ENCODE assay signal across 8 mouse cellular contexts in genomic region chr3:113629606-113630359, GRCm38 (mm10). TPM values are rescaled to one million over a fixed set of nuclear protein-coding genes. Genes with fewer than 3 reads are reported as not detected.
DNase-seq lines count a peak whose midpoint lies in the region; ATAC-seq lines count a peak whose summit lies in the region.

Gene Rnpc3 (minus strand): TSS chr3:113630149.

- peak; percentile 96 for ATAC-seq in inflammation-experienced regulatory T-cells, adult 6 months
- ATAC-seq in megakaryocyte-erythroid progenitor cell, adult 5-6 weeks (replicated peaks; ENCODE audit: low FRiP score, low TSS enrichment, poor library complexity, severe bottlenecking), result peak; percentile 86

- peak; percentile 95 to 99 for DNase-seq in adrenal gland, adult (ENCODE audit: inconsistent age in 2 of 2, low spot score in 1 of 2)
- DNase-seq in embryo, embryonic 10.5 days (ENCODE audit: low spot score), result peak; percentile 99
- peak; percentile 95 for DNase-seq in gastrocnemius, postnatal 14 days
- peak; percentile 93 to 97 for DNase-seq in left cerebral cortex, postnatal 10 days (ENCODE audit: extremely low spot score in 1 of 2, low spot score in 2 of 2)
- DNase-seq in right cerebral cortex, postnatal 25 days, result peak; percentile 94
- DNase-seq in urinary bladder, postnatal 4 days (ENCODE audit: low spot score in 2 of 2), result peak; percentile 90 to 96

- intact Hi-C loops in gastrocnemius, postnatal 14 days (cut with DNase I; ENCODE audit: low total_unique reads), result no loop called here
- intact Hi-C loops in left cerebral cortex, postnatal 10 days (cut with DNase I), result no loop called here

RNA-seq across cellular contexts. Expression of gene Rnpc3, which starts in this region (rescaled TPM):
- 1 to 10 TPM; 6.6 TPM for total RNA-seq in gastrocnemius, postnatal 14 days (2021)
- 10 to 100 TPM; 26.8 to 40.7 (median 33.2) TPM for polyA plus RNA-seq in inflammation-experienced regulatory T-cells, adult 6 months (2017; shearing (Covaris generic))
- total RNA-seq in left cerebral cortex, postnatal 10 days (2021), result 10 to 100 TPM; 27.8 to 30.4 TPM
- 45.1 and 54.8 TPM in 2 replicates for total RNA-seq in megakaryocyte-erythroid progenitor cell, adult 5-6 weeks (2014; fragmentation: Nextera tagmentation)
- total RNA-seq in megakaryocyte-erythroid progenitor cell, adult 5-6 weeks (2017), result 66.0 and 100 TPM in 2 replicates

Comparison
In these comparisons a context has a peak if more than half of its experiments do, and no peak if none do; other contexts are left out.
1. Peak in every context shown above with its lines: DNase-seq and ATAC-seq.